Mouse (Mus musculus) liver, embryonic 15.5 days (tissue): ENCODE results near the gene Sh3bp5. TPM values are rescaled to one million over a fixed set of nuclear protein-coding genes. Genes with fewer than 3 reads are reported as not detected.

Source experiments
- ATAC-seq: fragments of 200-750 bp; cut with Nextera tagmentation; 2 replicates; pipeline ENCODE4 v1.8.0; 2017; ENCODE audit warnings: moderate number of reproducible peaks, mild to moderate bottlenecking, moderate library complexity; ENCODE audit not compliant: insufficient read depth
- H3K27ac ChIP-seq: fragments of 300-500 bp; sonication (generic); replicated peaks from 2 replicates; pipeline ENCODE4 v1.5.1; 2015; ENCODE audit warnings: mild to moderate bottlenecking, inconsistent platforms
- H3K27me3 ChIP-seq: fragments of 300-500 bp; sonication (generic); 2 replicates; pipeline ENCODE4 v1.6.1; 2015; ENCODE audit warnings: mild to moderate bottlenecking, inconsistent platforms
- H3K36me3 ChIP-seq: fragments of 300-500 bp; sonication (generic); replicated peaks from 2 replicates; pipeline ENCODE4 v1.6.1; 2015; ENCODE audit warnings: moderate library complexity, mild to moderate bottlenecking, inconsistent platforms
- H3K4me1 ChIP-seq: fragments of 300-500 bp; sonication (generic); replicated peaks from 2 replicates; pipeline ENCODE4 v1.6.1; 2015; ENCODE audit warnings: inconsistent platforms
- H3K4me2 ChIP-seq: fragments of 300-500 bp; sonication (generic); 2 replicates; pipeline ENCODE4 v1.6.1; 2015; ENCODE audit warnings: moderate library complexity, mild to moderate bottlenecking, inconsistent platforms
- H3K4me3 ChIP-seq: fragments of 300-500 bp; sonication (generic); replicated peaks from 2 replicates; pipeline ENCODE4 v1.5.1; 2015; ENCODE audit warnings: mild to moderate bottlenecking, inconsistent platforms
- H3K9ac ChIP-seq: fragments of 300-500 bp; sonication (generic); 2 replicates; pipeline ENCODE4 v1.6.1; 2015; ENCODE audit warnings: moderate library complexity, mild to moderate bottlenecking, inconsistent platforms
- H3K9me3 ChIP-seq: fragments of 300-500 bp; sonication (generic); replicated peaks from 2 replicates; pipeline ENCODE4 v1.6.1; 2016; ENCODE audit warnings: inconsistent platforms
- WGBS: fragments of 180-500 bp; shearing (Covaris S2); methylation state at CpG from one replicate; pipeline ENCODE4 v1.1.7; 2015; ENCODE audit warnings: mixed read lengths; ENCODE audit not compliant: insufficient replicate concordance; 5-methylcytosine and 5-hydroxymethylcytosine counted together
- polyA plus RNA-seq: library from polyadenylated mRNA; unstranded; fragments of >200 nt; fragmentation: Nextera tagmentation; extraction: Ambion mirVana; gene quantifications from 2 replicates; pipeline ENCODE4 v1.2.1, GENCODE M21; 2015

Gene Sh3bp5
- polyA plus RNA-seq, 1 experiment from 2014 or later = 16.9 TPM

DNA sequence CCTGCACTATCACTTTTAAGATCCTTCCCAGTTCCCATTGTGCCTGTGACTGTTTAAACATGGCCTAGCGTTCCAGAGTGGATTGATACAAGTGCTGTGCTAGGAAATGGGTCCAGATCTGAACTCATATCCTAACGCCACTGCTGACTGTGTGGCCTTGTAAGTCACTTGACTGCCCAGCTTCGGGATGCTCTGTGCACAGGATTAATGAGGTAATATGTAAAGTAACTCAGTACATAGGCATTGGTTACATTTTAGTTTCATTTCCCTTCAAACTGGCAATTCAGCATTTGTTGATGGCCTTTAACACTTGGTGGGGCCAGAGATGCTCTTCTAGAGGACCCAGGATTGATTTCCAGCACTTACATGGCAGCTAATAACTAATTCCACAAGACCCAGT, 59.5 kb downstream of the Sh3bp5 start:
- H3K27me3 ChIP-seq = no peaks in the 10 kb centered on the region
- no peak overlapping the region for H3K9ac ChIP-seq
- peaks cover 71% of the 10 kb centered on the region for H3K36me3 ChIP-seq
- H3K27ac ChIP-seq = no peak overlapping the region
- no peaks in the 10 kb centered on the region for H3K4me1 ChIP-seq
- H3K9me3 ChIP-seq = no peaks in the 10 kb centered on the region
- no peak overlapping the region for H3K4me2 ChIP-seq
- no peak for ATAC-seq
- 79% methylated on average over 3 of the region's 3 CpGs for WGBS
- no peak overlapping the region for H3K4me3 ChIP-seq

DNA sequence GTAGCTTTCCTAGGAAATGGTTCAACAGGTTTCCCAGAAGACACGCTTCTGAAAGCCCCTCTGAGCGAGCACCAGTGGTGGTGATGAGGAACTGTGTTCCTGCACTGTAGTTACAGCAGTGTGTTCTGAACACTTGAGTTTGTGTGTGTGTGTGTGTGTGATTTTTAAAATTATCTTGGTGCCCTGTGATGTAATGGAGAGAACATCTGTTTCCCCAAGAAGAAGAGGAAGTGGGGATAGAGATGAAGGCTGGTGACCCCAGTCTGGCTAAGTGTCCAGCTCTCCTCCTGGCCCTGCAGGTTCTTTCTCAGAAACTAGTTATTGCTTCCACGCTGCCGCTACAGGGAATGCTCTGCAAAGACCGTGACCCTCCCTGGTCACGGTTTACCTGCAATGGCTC, 61.5 kb downstream of the Sh3bp5 start:
- H3K9ac ChIP-seq = no peak overlapping the region
- H3K27ac ChIP-seq = no peak overlapping the region
- no peak for ATAC-seq
- no peaks in the 10 kb centered on the region for H3K4me1 ChIP-seq
- H3K27me3 ChIP-seq = no peaks in the 10 kb centered on the region
- no peak overlapping the region for H3K4me3 ChIP-seq
- no peaks in the 10 kb centered on the region for H3K9me3 ChIP-seq
- 70% methylated on average over 6 of the region's 6 CpGs for WGBS
- H3K36me3 ChIP-seq = peaks cover 89% of the 10 kb centered on the region
- no peak overlapping the region for H3K4me2 ChIP-seq

DNA sequence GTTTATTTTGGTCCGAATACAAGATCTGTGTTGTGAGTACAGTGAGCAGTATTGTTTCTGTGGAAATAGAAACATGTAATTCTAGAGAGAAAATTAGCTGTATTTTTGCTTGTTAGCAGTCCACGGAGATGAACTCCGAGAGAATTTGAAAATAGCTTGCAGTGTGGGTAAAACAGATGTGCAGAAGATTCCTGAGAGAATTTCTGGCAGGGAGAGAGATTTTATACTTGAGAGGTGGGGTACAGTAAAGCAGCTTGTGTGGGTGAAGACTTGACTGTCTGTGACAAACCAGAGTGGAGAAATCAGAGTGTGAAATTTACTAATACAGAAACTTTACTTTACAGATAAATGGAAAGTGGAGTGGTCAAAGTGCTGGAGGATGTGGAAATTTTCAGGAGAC, 66.5 kb downstream of the Sh3bp5 start:
- H3K9me3 ChIP-seq = no peaks in the 10 kb centered on the region
- 78% methylated on average over 3 of the region's 3 CpGs for WGBS
- no peak overlapping the region for H3K4me3 ChIP-seq
- peaks cover 83% of the 10 kb centered on the region for H3K36me3 ChIP-seq
- no peak overlapping the region for H3K4me2 ChIP-seq
- ATAC-seq = no peak
- 0 out of 2 replicates have a peak, but pooled peaks cover 4% of the 10 kb centered on the region for H3K4me1 ChIP-seq
- no peak overlapping the region for H3K9ac ChIP-seq
- no peaks in the 10 kb centered on the region for H3K27me3 ChIP-seq
- H3K27ac ChIP-seq = no peak overlapping the region

DNA sequence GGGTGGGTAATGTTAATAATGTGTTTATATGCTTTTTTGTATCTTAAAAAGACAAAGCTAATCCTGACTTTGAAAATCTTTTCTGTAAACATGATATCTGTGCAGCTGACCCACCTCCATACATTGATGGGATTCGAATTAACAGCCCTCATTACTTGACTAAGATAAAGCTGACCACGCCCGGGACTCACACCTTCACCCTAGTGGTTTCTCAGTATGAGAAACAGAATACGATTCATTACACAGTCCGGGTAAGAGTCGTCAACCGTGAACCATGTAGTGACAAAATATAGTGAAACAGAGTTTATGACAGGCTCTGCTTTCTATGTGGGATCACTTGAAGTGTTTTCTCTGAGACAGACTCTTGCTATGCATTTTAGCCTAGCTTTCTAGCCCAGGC, 67.9 kb downstream of the Sh3bp5 start:
- no peak overlapping the region for H3K4me3 ChIP-seq
- no peak overlapping the region for H3K27ac ChIP-seq
- 0 out of 2 replicates have a peak, but pooled peaks cover 4% of the 10 kb centered on the region for H3K4me1 ChIP-seq
- no peak for ATAC-seq
- 58% methylated on average over 7 of the region's 7 CpGs for WGBS
- H3K36me3 ChIP-seq = peaks cover 83% of the 10 kb centered on the region
- no peak overlapping the region for H3K4me2 ChIP-seq
- no peak overlapping the region for H3K9ac ChIP-seq
- H3K27me3 ChIP-seq = no peaks in the 10 kb centered on the region
- no peaks in the 10 kb centered on the region for H3K9me3 ChIP-seq

DNA sequence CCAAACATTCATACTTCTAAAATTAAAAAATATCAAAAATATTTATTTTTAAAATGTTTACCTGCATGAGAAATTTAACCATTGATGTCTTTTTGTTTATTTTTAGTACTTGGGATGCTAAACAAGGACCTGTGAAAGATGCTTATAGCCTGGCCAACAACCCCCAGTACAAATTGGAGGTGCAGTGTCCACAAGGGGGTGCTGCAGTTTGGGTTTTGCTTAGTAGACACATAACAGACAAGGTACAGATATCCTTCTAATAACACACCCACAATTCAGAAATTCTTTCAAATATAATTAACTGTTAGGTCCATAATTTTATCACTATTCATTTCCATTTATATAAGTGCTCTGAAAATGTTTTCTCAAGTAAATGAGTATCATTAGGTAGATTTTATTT, 70.5 kb downstream of the Sh3bp5 start:
- Histone ChIP-seq H3K9ac (no peak overlapping the region), H3K27ac (no peak overlapping the region), H3K36me3 (peaks cover 75% of the 10 kb centered on the region), H3K4me2 (no peak overlapping the region), H3K9me3 (no peaks in the 10 kb centered on the region), H3K4me3 (no peak overlapping the region), H3K27me3 (no peaks in the 10 kb centered on the region), H3K4me1 (0 out of 2 replicates have a peak, but pooled peaks cover 4% of the 10 kb centered on the region)
- no peak for ATAC-seq

DNA sequence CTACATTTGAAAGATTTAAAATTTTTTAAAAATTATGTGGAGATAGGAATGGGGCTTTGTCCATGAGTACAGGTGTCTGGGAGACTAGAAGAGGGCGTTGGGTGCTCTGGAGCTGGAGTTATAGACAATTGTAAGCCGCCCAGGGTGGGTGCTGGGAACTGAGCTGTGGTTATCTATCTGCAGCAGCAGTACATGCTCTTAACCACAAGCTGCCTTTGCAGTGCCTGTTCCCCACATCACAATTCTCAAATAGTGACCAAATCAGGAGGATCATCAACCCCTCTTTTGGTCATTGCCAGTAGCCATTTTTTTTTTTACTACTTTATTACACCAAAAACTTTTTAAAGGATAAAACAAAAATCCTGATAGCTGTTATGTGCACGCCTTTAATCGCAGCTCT, 71.3 kb downstream of the Sh3bp5 start:
- peak; percentile 52 for ATAC-seq
- Histone ChIP-seq H3K9me3 (no peaks in the 10 kb centered on the region), H3K27ac (no peak overlapping the region), H3K27me3 (no peaks in the 10 kb centered on the region), H3K9ac (no peak overlapping the region), H3K36me3 (peaks cover 73% of the 10 kb centered on the region), H3K4me2 (no peak overlapping the region), H3K4me3 (no peak overlapping the region), H3K4me1 (0 out of 2 replicates have a peak, but pooled peaks cover 4% of the 10 kb centered on the region)
- WGBS = 50% methylated on average over 4 of the region's 4 CpGs

DNA sequence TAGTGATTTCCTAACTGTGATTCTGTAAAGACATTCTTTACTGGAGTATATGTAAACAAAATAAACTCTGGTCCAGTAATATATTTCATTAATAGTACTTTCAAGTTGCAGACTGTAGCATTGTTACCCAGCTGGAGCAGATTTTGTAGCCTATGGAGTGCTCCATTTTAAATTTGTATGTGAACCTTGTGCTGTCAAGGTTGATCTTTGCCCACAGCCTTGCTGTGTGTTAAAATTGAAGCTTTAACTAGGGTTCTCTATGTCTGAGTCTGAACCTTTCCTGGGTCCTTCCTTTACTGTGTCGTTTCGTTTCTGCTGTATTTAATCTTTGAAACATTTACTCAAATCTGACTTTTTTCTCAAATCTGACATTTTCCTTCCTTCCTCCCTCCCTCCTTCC, 73.6 kb downstream of the Sh3bp5 start:
- 0 out of 2 replicates have a peak, but pooled peaks cover 4% of the 10 kb centered on the region for H3K4me1 ChIP-seq
- no peak overlapping the region for H3K4me2 ChIP-seq
- WGBS = 72% methylated on average over 2 of the region's 2 CpGs
- no peaks in the 10 kb centered on the region for H3K27me3 ChIP-seq
- H3K9ac ChIP-seq = no peak overlapping the region
- no peak overlapping the region for H3K4me3 ChIP-seq
- no peaks in the 10 kb centered on the region for H3K9me3 ChIP-seq
- ATAC-seq = no peak
- peaks cover 62% of the 10 kb centered on the region for H3K36me3 ChIP-seq
- H3K27ac ChIP-seq = no peak overlapping the region

DNA sequence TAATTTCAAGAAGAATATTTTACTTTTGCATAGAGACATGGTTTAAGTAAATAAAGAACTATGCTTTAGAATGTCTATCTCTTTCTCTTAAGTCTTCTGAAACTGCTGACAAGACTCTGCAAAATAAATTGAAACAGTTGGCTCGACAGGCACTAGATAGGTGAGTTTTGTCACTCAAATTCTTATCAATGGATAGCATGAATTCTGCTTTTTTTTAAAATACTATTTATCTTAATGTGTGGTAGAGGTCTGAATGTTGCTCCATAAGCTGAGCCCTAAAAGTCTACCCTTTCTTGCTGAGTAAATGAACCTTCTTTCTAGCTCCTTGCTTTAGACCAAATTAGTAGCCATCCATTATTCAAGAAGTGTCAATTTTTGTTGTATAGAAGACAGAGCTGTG, 90.5 kb downstream of the Sh3bp5 start:
- no peaks in the 10 kb centered on the region for H3K9me3 ChIP-seq
- peaks cover 55% of the 10 kb centered on the region for H3K36me3 ChIP-seq
- H3K4me3 ChIP-seq = no peak overlapping the region
- peak; percentile 49; the same call in 1 of the 2 replicates for ATAC-seq
- H3K9ac ChIP-seq = no peak overlapping the region
- WGBS = 18% methylated on average over 1 of the region's 1 CpGs
- H3K4me1 ChIP-seq = peaks cover 3% of the 10 kb centered on the region
- H3K27ac ChIP-seq = no peak overlapping the region
- no peaks in the 10 kb centered on the region for H3K27me3 ChIP-seq
- H3K4me2 ChIP-seq = no peak overlapping the region

DNA sequence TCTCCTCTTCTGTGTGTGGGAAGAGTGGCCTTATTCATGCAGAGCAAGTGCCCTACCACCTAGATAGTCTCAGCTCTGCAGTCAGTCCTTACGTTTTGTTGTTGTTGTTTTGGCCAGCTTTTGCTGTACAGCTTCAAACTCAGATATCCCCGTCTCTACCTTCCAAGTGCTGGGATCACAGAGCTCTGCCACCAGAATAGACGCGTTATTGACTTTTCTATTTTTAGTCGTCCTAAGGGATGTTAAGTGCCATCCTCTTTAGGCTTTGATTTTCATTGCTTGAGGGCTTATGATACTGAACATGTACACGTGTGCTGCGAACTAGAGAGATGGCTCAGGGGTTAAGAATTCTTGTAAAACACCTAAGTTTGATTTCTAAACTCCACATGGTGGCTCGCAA, 92.6 kb downstream of the Sh3bp5 start:
- H3K9me3 ChIP-seq = no peaks in the 10 kb centered on the region
- peaks cover 9% of the 10 kb centered on the region for H3K4me1 ChIP-seq
- no peaks in the 10 kb centered on the region for H3K27me3 ChIP-seq
- no peak for ATAC-seq
- H3K36me3 ChIP-seq = peaks cover 41% of the 10 kb centered on the region
- no peak overlapping the region for H3K9ac ChIP-seq
- no peak overlapping the region for H3K4me2 ChIP-seq
- H3K4me3 ChIP-seq = no peak overlapping the region
- H3K27ac ChIP-seq = no peak overlapping the region
- WGBS = 78% methylated on average over 8 of the region's 8 CpGs

DNA sequence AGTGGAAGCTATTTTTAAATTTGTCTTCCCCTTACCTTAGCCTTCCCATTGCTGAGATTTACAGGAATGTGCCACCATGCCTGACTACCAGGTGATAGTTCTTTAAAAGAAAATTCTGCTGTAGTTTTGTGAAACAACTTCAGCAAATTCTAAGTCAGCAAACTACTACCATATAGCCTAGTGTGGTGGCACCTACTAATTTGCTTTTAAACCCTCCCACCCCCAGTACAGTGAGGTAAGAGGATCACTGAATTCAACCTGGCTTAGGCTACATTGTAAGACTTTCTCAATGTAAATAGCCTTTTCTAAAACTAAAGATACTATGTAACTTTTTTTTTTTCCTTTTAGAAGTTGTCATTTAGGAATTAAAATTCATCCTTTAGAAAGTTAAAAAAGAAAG, 97.9 kb downstream of the Sh3bp5 start:
- Histone ChIP-seq H3K9me3 (no peaks in the 10 kb centered on the region), H3K27ac (no peak overlapping the region), H3K36me3 (peaks cover 12% of the 10 kb centered on the region), H3K27me3 (no peaks in the 10 kb centered on the region), H3K4me2 (peak overlapping the region; percentile 78), H3K4me1 (peaks cover 26% of the 10 kb centered on the region), H3K4me3 (peak overlapping the region; percentile 81), H3K9ac (peak overlapping the region; percentile 25; the same call in 1 of the 2 replicates)
- ATAC-seq = no peak

DNA sequence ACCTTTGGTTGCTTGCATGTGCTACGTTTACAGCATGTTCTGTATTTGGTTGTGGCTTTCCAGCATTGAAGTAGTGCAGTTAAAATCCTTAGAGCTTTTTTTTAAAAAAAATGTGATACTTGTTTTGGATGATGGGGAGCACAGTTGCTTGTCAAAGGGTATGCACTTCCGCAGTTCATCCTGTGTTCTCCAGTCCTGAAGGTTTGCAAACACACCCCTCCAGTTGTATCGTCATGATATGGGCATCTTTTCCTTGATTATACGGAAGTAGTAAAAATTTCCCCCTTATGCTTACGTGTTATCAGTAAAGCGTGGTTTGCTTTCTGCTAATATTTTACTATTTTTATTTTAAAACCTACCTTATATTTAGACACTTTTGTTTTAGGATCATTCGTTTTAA, 98.5 kb downstream of the Sh3bp5 start:
- Histone ChIP-seq H3K27me3 (no peaks in the 10 kb centered on the region), H3K9ac (peak overlapping the region; percentile 88), H3K4me2 (peak overlapping the region; percentile 78), H3K36me3 (peaks cover 12% of the 10 kb centered on the region), H3K9me3 (no peaks in the 10 kb centered on the region), H3K4me1 (peaks cover 26% of the 10 kb centered on the region), H3K27ac (peak overlapping the region; percentile 93), H3K4me3 (peak overlapping the region; percentile 81)
- 10% methylated on average over 7 of the region's 7 CpGs for WGBS
- ATAC-seq = no peak

DNA sequence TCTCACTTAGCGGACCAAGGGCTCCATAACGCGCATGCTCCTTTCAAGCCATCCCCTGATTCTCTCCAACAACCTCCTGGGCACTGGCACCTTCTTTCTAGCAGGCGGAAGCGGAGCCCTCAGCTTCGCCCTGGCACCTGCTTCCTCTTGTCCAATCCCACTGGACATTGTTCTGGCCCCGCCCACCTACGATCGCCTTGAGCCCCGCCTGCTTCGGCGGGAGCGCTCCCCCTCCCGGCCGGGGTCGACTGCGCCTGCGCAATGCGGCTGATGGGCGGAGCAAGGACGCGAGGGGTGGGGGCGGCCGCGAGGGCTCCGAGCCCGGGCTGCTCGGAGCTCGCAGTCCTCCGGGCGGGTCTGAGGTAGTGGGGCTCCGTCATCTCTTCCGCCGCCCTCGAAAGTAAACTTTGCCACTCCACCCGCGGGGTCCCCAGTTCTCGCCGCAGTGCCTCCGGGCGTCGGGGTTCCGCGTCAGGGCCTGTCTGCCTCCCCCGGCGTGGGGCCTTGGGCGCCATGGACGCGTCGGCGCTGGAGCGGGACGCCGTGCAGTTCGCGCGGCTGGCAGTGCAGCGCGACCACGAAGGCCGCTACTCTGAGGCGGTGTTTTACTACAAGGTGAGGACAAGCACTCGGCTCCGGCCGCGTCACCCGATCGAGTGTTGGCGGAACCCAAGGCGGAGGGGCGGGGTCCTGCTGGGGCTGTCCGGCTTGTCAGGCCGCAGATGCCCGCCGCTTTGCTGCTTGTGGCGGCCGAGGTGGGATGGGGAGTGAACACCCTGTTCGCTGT, 99.3 kb downstream of the Sh3bp5 start, which contains the start of gene Capn7:
Capn7 (plus strand) TSS at position 270 of the 787 bp plus-strand sequence.
- peak; percentile 97 for ATAC-seq

More for the DNA sequence above, 99.3 kb downstream of the Sh3bp5 start, which contains the start of gene Capn7:
- WGBS = under 1% methylated on average over 78 of the region's 78 CpGs
- Histone ChIP-seq H3K27ac (peak within 1 kb of the TSS; percentile 93), H3K9me3 (no peaks in the 10 kb centered on the region), H3K4me1 (peaks cover 26% of the 10 kb centered on the region), H3K36me3 (peaks cover 12% of the 10 kb centered on the region), H3K27me3 (no peaks in the 10 kb centered on the region), H3K4me3 (peak within 1 kb of the TSS; percentile 81), H3K9ac (peak within 1 kb of the TSS; percentile 88), H3K4me2 (peak within 1 kb of the TSS; percentile 78)
